Mouse (Mus musculus): Measurements from ENCODE around the gene Slc7a7. TPM values are rescaled to one million over a fixed set of nuclear protein-coding genes. Genes with fewer than 3 reads are reported as not detected.

Gene Slc7a7
- polyA plus RNA-seq, 1 experiment from 2014 or later, result 5.2 TPM

GRCm38 (mm10) chr14:54382641-54383040, 34.9 kb downstream of the Slc7a7 start:
- no peak overlapping the region for H3K27ac ChIP-seq
- H3K4me2 ChIP-seq (replicated peaks), result no peak overlapping the region
- 81% methylated on average over 9 of the region's 9 CpGs for WGBS
- ATAC-seq (ENCODE audit: insufficient number of reproducible peaks, insufficient read depth, low FRiP score, low TSS enrichment), result no peak
- no peaks in the 10 kb centered on the region for H3K27me3 ChIP-seq
- H3K9ac ChIP-seq, result no peak overlapping the region
- H3K9me3 ChIP-seq, result no peaks in the 10 kb centered on the region
- H3K4me1 ChIP-seq, result 0 out of 2 replicates have a peak, but pooled peaks cover 4% of the 10 kb centered on the region
- no peak overlapping the region for H3K4me3 ChIP-seq
- no peaks in the 10 kb centered on the region for H3K36me3 ChIP-seq

- no peak overlapping the region for H3K9ac ChIP-seq
- H3K9me3 ChIP-seq, result no peaks in the 10 kb centered on the region
- H3K4me3 ChIP-seq, result no peak overlapping the region
- 0 out of 2 replicates have a peak, but pooled peaks cover 4% of the 10 kb centered on the region for H3K4me1 ChIP-seq
- no peaks in the 10 kb centered on the region for H3K36me3 ChIP-seq
- ATAC-seq (ENCODE audit: insufficient number of reproducible peaks, insufficient read depth, low FRiP score, low TSS enrichment), result no peak
- no peak overlapping the region for H3K27ac ChIP-seq
- H3K27me3 ChIP-seq, result no peaks in the 10 kb centered on the region
- 84% methylated on average over 10 of the region's 10 CpGs for WGBS
- H3K4me2 ChIP-seq (replicated peaks), result no peak overlapping the region
Measured at GRCm38 (mm10) chr14:54381816-54382215, 35.8 kb downstream of the Slc7a7 start.

GRCm38 (mm10) chr14:54380616-54381015, 37.0 kb downstream of the Slc7a7 start:
- Histone ChIP-seq H3K9ac (no peak overlapping the region), H3K27ac (no peak overlapping the region), H3K9me3 (no peaks in the 10 kb centered on the region), H3K4me1 (0 out of 2 replicates have a peak, but pooled peaks cover 4% of the 10 kb centered on the region), H3K36me3 (no peaks in the 10 kb centered on the region), H3K4me3 (no peak overlapping the region), H3K4me2 (replicated peaks) (no peak overlapping the region), H3K27me3 (no peaks in the 10 kb centered on the region)
- 78% methylated on average over 4 of the region's 4 CpGs for WGBS
- no peak for ATAC-seq (ENCODE audit: insufficient number of reproducible peaks, insufficient read depth, low FRiP score, low TSS enrichment)

GRCm38 (mm10) chr14:54379571-54379970, 38.0 kb downstream of the Slc7a7 start:
- Histone ChIP-seq H3K9me3 (no peaks in the 10 kb centered on the region), H3K27ac (no peak overlapping the region), H3K9ac (no peak overlapping the region), H3K4me1 (0 out of 2 replicates have a peak, but pooled peaks cover 4% of the 10 kb centered on the region), H3K27me3 (no peaks in the 10 kb centered on the region), H3K4me3 (no peak overlapping the region), H3K36me3 (no peaks in the 10 kb centered on the region), H3K4me2 (replicated peaks) (no peak overlapping the region)
- 81% methylated on average over 13 of the region's 13 CpGs for WGBS
- ATAC-seq (ENCODE audit: insufficient number of reproducible peaks, insufficient read depth, low FRiP score, low TSS enrichment), result no peak

- Histone ChIP-seq H3K4me2 (replicated peaks) (no peak overlapping the region), H3K27ac (no peak overlapping the region), H3K9ac (no peak overlapping the region), H3K36me3 (no peaks in the 10 kb centered on the region), H3K9me3 (no peaks in the 10 kb centered on the region), H3K4me3 (no peak overlapping the region), H3K4me1 (no peaks in the 10 kb centered on the region), H3K27me3 (no peaks in the 10 kb centered on the region)
- WGBS, result 90% methylated on average over 6 of the region's 6 CpGs
- ATAC-seq (ENCODE audit: insufficient number of reproducible peaks, insufficient read depth, low FRiP score, low TSS enrichment), result no peak
Measured at GRCm38 (mm10) chr14:54377166-54377565, 40.4 kb downstream of the Slc7a7 start.

GRCm38 (mm10) chr14:54375916-54376315, 41.7 kb downstream of the Slc7a7 start:
- WGBS, result 67% methylated on average over 3 of the region's 3 CpGs
- Histone ChIP-seq H3K27me3 (no peaks in the 10 kb centered on the region), H3K9me3 (peaks cover 4% of the 10 kb centered on the region; the same call in 1 of the 2 replicates), H3K27ac (no peak overlapping the region), H3K36me3 (peaks cover 6% of the 10 kb centered on the region), H3K9ac (no peak overlapping the region), H3K4me1 (no peaks in the 10 kb centered on the region), H3K4me3 (no peak overlapping the region), H3K4me2 (replicated peaks) (no peak overlapping the region)
- ATAC-seq (ENCODE audit: insufficient number of reproducible peaks, insufficient read depth, low FRiP score, low TSS enrichment), result no peak

- no peak for ATAC-seq (ENCODE audit: insufficient number of reproducible peaks, insufficient read depth, low FRiP score, low TSS enrichment)
- Histone ChIP-seq H3K27ac (no peak overlapping the region), H3K9me3 (peaks cover 4% of the 10 kb centered on the region; the same call in 1 of the 2 replicates), H3K4me1 (no peaks in the 10 kb centered on the region), H3K36me3 (peaks cover 35% of the 10 kb centered on the region), H3K4me3 (no peak overlapping the region), H3K9ac (no peak overlapping the region), H3K4me2 (replicated peaks) (no peak overlapping the region), H3K27me3 (no peaks in the 10 kb centered on the region)
- WGBS, result 90% methylated on average over 9 of the region's 9 CpGs
Measured at GRCm38 (mm10) chr14:54372923-54373322, 44.7 kb downstream of the Slc7a7 start.

GRCm38 (mm10) chr14:54371460-54371859, 46.1 kb downstream of the Slc7a7 start:
- Histone ChIP-seq H3K4me3 (no peak overlapping the region), H3K9me3 (peaks cover 4% of the 10 kb centered on the region; the same call in 1 of the 2 replicates), H3K27me3 (no peaks in the 10 kb centered on the region), H3K27ac (no peak overlapping the region), H3K9ac (no peak overlapping the region), H3K4me1 (no peaks in the 10 kb centered on the region), H3K4me2 (replicated peaks) (no peak overlapping the region), H3K36me3 (peaks cover 50% of the 10 kb centered on the region)
- 97% methylated on average over 10 of the region's 10 CpGs for WGBS
- peak; percentile 67; the same call in 1 of the 2 replicates for ATAC-seq (ENCODE audit: insufficient number of reproducible peaks, insufficient read depth, low FRiP score, low TSS enrichment)

- WGBS, result 92% methylated on average over 6 of the region's 6 CpGs
- Histone ChIP-seq H3K4me3 (no peak overlapping the region), H3K27me3 (no peaks in the 10 kb centered on the region), H3K9me3 (peaks cover 4% of the 10 kb centered on the region; the same call in 1 of the 2 replicates), H3K9ac (no peak overlapping the region), H3K36me3 (peaks cover 52% of the 10 kb centered on the region), H3K27ac (no peak overlapping the region), H3K4me1 (no peaks in the 10 kb centered on the region), H3K4me2 (replicated peaks) (no peak overlapping the region)
- no peak for ATAC-seq (ENCODE audit: insufficient number of reproducible peaks, insufficient read depth, low FRiP score, low TSS enrichment)
Measured at GRCm38 (mm10) chr14:54370595-54370994, 47.0 kb downstream of the Slc7a7 start.

- H3K9ac ChIP-seq, result no peak overlapping the region
- WGBS, result 96% methylated on average over 3 of the region's 3 CpGs
- no peak overlapping the region for H3K27ac ChIP-seq
- no peak for ATAC-seq (ENCODE audit: insufficient number of reproducible peaks, insufficient read depth, low FRiP score, low TSS enrichment)
- H3K36me3 ChIP-seq, result peaks cover 59% of the 10 kb centered on the region
- peaks cover 4% of the 10 kb centered on the region; the same call in 1 of the 2 replicates for H3K9me3 ChIP-seq
- no peaks in the 10 kb centered on the region for H3K4me1 ChIP-seq
- H3K4me3 ChIP-seq, result no peak overlapping the region
- no peak overlapping the region for H3K4me2 ChIP-seq (replicated peaks)
- H3K27me3 ChIP-seq, result no peaks in the 10 kb centered on the region
Measured at GRCm38 (mm10) chr14:54369372-54369771, 48.2 kb downstream of the Slc7a7 start.

- H3K36me3 ChIP-seq, result peaks cover 72% of the 10 kb centered on the region
- no peaks in the 10 kb centered on the region for H3K27me3 ChIP-seq
- H3K4me3 ChIP-seq, result no peak overlapping the region
- H3K9ac ChIP-seq, result no peak overlapping the region
- no peak for ATAC-seq (ENCODE audit: insufficient number of reproducible peaks, insufficient read depth, low FRiP score, low TSS enrichment)
- no peaks in the 10 kb centered on the region for H3K4me1 ChIP-seq
- H3K9me3 ChIP-seq, result peaks cover 4% of the 10 kb centered on the region; the same call in 1 of the 2 replicates
- no peak overlapping the region for H3K27ac ChIP-seq
- H3K4me2 ChIP-seq (replicated peaks), result no peak overlapping the region
- 93% methylated on average over 18 of the region's 18 CpGs for WGBS
Measured at GRCm38 (mm10) chr14:54367429-54368060, 50.0 kb downstream of the Slc7a7 start.

GRCm38 (mm10) chr14:54366581-54366980, 51.0 kb downstream of the Slc7a7 start:
- Histone ChIP-seq H3K4me1 (peaks cover 7% of the 10 kb centered on the region; the same call in 1 of the 2 replicates), H3K4me3 (no peak overlapping the region), H3K9ac (no peak overlapping the region), H3K4me2 (replicated peaks) (no peak overlapping the region), H3K27ac (no peak overlapping the region), H3K36me3 (peaks cover 71% of the 10 kb centered on the region), H3K9me3 (peaks cover 3% of the 10 kb centered on the region; the same call in 1 of the 2 replicates), H3K27me3 (no peaks in the 10 kb centered on the region)
- no peak for ATAC-seq (ENCODE audit: insufficient number of reproducible peaks, insufficient read depth, low FRiP score, low TSS enrichment)
- 95% methylated on average over 10 of the region's 10 CpGs for WGBS

Data from embryonic facial prominence, embryonic 12.5 days (tissue).